Mouse (Mus musculus) cerebellum, postnatal 14 days (tissue): ENCODE data around the gene Traf5.

Experiments
- DNase-seq, 2 experiments: peaks; one replicate each; pipeline ENCODE4 v3.0.0; 2021; ENCODE audit warnings: mixed read lengths in 2 of 2

Traf5 gene

DNA sequence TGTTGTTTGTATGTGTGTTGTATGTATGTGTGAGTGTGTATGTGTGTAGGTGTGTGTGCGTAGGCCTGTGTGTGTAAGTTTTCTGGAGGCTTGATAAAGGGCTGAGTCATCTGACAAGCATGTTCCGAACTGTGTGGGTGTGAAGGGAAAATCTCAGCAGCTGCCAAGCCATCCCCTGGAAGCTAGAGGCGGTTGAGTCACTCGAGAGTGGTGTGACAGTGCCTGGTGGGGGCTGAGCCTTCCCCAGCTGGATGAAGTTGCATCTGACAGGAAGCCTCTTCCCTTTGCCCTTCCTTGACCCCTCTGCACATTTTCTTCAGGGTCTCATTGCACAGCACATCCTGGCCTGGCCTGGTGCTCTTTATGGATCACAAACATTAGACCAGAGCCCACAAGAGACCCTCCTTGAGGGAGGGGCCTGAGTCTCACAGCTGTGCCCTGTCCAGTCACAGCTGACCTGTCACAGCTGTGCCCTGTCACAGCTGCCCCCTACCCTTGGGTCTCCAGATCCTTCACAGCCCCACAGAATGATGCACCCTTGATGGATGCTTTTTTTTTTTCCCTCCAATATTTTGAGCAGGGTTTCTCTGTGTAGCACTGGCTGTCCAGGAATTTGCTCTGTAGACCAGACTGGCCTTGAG, 30.6 kb downstream of the Traf5 start:
- DNase-seq = no peak

DNA sequence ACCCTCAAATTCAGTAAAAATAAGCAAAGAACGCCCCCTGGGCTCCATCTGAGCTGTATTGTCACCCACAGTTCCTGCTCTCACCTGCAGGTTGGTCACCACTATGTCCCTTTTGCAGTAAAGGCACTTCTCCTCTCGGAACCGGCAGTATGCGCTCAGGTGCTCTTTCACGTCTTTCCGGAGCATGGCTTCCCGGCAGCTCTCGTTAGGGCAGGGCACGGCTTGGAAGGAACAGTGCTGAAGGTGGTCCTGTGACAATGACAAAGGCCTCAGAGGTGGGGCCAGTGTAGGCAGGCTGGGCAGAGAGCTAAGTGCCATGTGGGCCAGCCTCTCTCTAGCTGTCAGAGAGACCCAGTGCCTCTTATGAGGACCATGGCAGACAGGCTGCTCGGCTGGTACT, 33.4 kb downstream of the Traf5 start:
- no peak for DNase-seq

DNA sequence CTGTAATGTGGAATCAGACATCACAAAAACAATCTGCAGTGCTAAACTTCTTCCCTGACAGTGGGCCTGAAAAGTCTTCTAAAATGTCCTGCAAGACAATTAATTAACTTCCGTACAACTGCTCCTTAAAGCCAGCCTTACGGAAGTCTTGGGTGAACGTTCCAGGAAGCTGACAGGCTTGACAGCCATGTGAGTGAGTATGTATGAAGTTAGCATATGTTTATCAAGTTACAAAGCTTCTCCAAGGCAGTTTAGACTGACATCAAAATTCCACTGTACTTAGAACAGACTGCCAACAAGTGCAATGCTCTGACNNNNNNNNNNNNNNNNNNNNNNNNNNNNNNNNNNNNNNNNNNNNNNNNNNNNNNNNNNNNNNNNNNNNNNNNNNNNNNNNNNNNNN, 38.6 kb downstream of the Traf5 start:
- no peak for DNase-seq

DNA sequence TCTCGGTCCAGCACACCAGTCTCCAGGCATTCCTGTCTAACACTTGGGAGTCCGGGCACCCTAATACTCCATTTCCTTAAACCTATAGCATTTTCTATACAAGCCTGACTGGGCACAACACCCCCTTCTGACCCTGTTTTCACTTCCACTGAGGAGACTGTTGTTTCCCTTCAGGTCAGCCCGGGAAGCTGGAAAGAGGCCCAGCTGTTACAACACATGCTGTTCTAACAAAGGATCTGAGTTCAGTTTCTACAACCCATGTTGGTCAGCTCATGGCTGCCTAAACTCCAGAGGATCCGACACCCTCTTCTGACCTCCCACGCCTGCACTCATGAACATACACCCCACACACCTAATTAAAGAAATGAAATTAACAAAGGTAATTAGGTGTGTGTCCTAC, 39.4 kb downstream of the Traf5 start:
- DNase-seq = no peak

DNA sequence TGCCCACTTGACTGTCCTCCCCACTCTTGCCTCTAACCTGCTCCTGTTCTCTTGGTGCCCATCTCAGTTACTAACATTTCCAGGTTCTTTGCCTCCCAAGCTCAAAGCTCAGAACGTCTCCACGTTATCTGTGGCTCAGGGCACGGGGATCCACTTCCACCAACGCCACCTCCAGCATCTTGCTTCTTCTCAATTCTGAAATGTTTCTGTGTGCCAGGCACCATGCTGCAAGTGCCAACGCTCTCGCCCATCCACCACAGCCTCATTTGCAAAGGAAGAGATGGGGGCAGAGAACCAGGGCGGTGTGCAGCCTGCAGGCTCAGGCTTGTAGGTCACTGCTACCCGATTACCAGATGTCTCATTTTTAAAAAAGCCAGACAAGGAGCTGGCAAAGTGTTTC, 39.9 kb downstream of the Traf5 start:
- no peak for DNase-seq

DNA sequence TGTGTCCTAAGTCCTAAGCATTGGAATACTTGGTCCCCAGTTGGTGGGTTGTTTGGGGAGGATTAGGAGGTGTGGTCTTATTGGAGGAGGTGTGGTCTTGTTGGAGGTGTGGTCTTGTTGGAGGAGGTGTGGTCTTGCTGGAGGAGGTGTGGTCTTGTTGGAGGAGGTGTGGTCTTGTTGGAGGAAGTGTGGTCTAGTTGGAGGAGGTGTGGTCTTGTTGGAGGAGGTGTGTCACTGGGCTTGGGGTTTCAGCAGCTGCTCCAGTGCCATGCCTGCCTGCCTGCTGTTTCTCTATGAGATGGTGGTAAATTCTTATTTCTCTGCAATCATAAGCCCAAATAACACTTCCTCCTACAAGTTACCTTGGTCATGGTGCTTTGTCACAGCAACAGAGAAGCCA, 93.3 kb downstream of the Traf5 start:
- DNase-seq = no peak

DNA sequence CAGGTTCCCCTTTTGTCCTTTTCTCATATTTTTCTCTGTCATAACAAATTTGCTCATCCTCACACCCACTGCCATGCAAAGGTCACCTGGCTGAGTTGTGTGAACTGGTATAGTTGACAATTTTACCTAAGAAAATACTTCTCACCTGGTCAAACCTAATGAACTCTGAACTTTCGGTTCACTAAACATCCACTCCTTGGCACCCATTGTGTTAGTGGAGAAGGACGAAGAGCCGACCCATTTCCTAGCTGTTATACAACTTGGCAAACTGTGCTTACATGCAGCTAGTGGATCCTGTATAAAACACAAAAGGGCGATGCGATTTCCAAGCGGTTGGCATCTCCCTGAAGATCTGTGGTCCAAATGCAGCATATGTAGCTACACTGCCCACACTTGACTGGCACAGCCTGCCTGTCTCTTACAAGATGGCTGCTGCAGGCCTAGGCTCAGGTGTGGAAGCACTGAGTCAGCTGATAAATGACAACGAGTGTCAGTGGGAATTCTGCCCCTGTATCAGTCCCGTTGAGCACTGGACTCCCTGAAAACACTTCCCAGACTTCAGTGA, 95.7 kb downstream of the Traf5 start:
- no peak for DNase-seq

DNA sequence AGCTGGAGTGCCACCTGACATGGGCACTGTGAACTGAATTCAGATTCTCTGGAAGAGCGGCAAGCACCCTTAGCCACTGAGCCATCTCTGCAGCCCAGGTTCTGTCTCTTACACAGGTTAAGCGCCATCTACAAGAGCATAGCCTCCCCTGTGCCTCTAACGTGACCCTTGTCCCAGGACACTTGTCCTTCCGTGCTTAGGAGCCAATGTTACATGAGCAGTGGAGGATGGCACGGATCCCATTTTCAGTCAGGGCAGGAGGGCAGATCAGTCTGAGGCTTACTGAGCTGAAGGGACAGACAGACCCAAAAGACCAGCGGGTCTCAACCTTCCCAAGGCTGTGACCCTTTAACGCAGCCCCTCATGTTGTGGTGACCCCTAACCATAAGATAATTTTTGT, 96.4 kb downstream of the Traf5 start:
- no peak for DNase-seq

DNA sequence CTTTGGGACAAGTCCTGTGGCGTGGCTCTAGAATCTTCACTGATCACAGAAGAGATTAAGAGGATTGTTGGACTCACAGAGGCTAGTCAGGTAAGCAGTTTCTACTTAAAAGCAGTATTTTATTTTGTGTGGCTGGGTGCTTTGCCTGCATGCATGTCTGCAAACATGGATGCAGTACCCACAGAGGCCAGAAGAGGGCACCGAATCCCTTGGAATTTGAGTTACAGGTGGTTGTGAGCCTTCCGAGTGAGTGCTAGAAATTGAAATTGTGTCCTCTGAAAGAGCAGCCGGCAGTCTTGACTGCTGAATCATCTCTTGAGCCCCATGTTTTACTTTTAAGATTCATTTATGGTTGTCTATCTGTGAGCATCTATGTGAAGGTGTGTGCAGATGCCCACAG, 96.9 kb downstream of the Traf5 start:
- DNase-seq = peak; percentile 59 to 89

DNA sequence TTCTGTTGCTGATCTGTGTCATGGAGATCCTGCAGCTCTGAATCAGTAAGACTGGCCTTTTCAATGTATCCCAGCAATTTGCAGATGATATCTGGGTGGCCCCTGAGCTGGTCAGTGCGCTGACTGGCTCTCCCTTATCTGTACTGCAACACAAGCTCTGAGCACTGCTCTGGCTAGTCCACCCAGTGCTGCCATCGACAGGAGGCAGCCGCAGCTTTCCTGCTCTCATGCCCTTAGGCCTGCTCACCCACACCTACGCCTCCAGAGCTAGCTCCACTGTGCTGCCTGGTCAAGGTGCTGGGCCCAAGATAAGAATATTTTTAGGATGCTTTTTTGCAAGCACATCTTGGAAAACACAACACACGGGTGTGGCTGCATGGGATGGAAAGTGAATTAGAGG, 97.9 kb downstream of the Traf5 start:
- DNase-seq = no peak

DNA sequence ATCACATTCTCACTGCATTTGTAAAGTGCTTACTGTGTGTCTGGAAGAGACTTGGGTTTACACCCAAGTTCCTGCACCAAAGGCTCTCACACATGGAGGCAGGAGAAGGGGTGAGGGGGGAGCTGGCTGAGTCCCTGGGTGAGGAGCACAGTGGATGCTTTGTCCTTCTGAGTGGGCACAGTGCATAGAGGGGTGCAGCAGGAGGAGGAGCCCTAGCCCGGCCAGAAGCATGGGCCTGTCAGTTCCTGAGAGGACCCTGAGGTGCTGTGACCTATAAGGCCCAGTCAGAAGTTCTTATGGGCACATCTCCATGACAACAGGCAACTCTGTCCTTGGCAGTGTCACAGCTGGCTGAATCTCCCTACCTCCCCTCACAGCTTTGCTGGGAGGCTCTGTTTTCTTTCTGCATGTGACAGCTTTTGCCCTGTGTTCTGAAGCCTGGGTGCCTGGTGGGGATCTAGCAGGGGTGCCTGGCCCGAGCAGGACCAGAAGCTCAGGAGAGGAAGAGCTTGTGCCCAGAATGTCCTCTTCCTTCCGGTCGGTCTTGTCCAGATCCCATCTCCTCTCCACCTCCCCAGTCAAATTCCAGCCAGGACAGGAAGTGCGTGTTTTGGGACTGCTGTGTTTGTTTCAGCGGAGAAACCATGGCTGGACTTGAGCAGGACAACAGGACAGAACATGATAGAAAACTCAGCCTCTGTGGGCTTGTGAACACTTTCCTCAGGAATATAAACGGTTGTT, 100.1 kb downstream of the Traf5 start:
- no peak for DNase-seq

DNA sequence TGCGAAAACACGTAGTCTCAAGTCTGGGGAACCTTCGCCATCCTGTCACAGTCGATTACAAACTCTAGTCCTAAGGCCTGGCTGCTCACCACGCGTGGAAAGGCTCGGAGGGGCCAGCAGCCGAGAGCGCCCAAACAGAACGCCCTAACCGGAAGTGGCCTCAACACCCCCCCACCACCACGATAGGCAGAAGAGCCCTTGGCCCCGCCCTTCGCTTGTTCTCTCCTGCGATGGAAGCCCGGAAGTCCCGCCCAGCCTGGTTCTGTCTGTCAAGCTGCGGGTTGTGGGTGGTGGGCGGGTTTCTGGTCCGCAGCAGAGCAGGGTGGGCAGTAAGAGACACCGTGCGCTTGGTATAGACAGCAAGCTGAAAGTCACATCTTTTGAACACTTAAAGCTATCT, 102.4 kb downstream of the Traf5 start:
- peak; percentile 97 for DNase-seq

DNA sequence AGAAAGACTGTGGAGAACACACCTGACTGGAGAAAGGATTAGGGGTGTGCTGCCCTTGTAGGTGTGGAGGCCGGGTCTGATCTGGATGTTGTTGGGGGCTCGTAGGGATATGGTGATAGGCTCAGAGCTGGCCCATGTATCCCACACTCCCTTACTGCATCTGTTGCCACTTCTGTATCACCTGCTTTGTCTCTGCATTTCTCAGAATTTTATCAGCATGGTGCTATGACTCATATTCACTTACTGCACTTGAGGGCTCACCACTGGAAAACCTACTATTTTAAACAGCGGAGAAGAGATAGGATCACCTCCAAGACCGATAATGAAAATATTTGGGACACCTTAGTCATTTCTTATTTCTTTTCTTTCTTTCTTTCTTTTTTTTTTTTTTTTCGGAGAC, 103.3 kb downstream of the Traf5 start:
- no peak for DNase-seq

DNA sequence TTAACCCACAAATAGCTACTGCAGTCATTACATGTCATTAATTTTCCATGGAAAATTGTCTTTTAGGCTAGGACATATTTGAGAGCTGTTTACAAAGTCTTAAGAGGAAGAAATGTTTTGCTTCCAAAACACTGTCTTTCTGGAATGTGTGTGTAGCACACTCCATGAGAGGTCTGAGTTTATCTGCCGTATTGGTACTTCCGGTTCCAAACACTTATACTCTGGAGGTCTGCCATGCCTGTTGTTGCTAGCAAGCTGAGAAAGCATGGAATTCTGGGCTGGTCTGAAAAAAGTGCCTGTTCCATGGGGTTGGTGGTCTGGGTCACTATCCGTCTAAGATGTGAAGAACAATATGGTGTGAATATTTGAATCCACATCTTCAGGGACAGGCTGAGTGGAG, 103.7 kb downstream of the Traf5 start:
- DNase-seq = no peak

DNA sequence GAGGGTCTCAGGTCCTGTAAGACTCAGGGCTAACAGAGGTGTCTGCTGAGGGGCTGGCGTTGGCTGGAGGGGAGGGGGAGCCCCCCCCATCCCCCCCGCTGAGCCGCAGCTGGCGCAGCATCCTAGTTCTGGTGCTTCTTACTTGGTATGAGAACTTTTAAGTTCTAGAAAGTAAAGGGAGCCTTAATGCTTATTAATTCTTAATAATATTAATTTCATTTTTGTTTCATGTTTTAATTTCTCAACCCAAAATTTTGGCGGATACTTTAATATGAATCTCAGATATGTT, 104.9 kb downstream of the Traf5 start:
- DNase-seq = no peak

DNA sequence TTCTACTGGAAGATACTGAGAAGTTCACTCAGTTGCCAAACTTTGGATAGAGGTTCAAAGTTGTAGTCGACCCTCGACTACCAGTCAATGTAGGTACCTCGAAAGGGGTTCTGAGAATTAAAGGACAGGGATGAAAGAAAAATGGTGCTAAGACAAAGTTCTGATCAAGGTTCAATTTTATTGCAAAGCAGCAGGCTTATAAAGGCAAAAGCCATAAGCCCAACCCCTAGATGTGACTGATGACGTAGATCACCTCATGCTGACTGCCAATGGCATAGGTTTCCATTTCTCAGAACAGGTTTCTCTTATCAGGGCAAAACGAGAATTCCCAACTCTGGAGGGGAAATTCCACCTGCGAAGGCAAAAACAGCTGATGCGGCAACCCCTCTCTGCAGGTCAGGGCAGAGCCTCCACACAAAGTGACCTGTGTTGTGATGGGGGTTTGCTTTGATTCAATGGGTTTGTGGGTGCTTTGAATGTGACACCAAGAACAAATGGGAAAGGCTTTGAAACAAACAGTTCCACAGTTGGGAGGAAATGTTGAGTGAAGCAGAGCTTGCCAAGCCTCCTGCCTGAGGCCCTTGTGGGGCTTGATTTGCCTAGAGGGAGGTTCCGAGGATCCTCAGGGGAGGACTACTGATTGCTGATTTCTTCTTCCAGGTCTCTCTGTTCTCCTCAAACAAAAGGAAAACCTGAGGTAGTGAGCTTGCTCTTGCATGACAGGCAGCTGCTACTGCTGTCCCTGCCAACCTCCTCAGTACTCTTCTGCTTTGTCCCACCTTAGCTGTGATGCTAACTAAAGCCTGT, 105.5 kb downstream of the Traf5 start:
- DNase-seq = no peak

DNA sequence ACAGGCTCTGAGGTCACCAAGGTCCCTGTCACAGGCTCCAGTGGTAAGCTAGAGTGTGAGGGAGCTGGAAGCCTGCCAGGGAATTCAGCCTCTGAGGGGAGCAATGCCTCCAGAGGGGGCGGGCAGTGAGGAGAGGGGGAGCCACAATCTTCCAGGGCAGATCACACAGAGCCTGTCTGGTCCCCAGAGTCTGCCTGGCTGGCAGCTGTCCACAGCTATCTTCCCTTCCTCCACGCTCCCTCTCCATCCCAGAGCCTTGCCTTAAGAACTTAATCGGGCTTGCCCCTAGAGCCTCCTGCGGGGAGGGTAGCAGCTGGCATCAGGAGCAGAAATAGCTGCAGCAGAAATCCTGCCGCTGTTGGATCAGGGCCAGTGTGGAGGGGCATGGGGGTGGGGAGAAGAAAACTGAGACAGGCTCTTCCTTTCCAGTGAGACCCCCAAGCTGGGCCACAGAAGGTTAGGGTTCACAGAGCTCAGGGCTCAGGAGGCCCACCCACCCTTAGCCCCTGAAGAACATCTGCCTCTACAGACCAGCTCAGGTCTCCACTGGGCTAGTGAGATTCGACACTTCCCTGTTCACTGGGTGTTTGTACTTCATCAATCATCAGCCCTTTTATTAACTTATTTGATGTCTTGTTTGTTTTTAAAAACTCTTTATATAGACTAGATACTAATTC, 110.8 kb downstream of the Traf5 start:
- peak in 1 of 2 experiments; percentile 50 for DNase-seq

DNA sequence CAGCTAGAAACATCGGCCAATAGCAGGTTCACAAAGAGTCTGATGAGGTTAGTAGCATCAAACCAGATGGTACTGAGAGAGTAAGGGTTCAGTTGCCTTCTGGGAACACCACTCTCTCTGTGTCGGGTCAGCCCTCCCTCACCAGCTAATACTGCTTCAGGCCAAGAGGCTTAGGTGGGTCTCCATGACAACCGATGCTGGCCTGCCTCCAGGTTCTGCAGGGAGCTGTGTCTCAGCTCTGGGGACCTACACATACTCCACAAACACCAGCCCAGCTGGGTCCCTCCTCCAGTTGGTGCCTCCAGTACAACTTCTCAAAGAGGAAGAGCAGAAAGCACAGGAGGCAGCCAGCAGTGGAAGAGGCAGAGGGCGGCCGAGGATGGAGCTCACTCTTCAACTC, 115.2 kb downstream of the Traf5 start, which contains the start of gene Rd3:
TSS of gene Rd3 (plus strand) at position 184 of the 400 bp plus-strand sequence.
- peak; percentile 55 to 83 for DNase-seq

DNA sequence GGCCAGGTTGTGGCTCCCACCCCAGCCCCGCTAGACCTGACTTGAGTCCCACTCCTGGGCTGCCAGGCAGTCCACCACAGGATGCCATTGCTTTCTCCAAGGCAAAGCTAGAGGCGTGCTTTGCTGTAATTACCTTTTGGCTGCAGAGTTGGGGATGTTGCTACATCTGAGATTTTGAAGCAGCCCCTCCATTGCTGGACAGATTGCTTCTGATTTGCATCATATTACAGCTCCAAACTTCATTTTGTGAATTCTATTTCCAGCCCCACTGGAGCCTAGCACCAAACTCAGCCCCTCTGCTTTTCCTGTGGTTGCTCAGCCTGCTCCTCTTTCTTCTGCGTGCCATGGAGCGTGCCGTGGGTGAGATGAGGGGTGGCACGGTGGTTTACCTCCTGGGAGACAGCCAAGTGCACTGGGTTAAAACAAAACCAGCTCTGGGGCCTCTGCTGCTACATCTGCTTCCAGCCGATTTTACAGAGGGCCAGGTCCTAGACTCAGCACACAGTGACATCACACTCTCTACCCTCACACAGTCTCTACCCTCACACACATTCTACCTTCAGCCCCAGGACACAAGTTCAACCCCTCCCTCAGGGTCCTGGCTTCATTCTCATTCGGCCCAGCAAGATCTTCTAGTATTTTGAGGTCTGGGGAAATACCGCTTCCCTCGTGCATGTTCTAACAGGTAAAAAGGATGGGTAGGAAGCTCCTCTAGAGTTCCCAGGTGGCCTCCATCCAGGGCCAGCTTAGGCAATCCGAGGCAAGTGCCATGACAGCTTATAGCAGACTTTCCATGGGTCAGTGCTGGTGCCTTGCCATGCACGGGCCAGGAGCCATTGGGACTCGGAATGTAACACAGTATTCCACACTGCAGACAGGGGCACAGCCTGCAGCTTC, 117.6 kb downstream of the Traf5 start:
- no peak for DNase-seq

DNA sequence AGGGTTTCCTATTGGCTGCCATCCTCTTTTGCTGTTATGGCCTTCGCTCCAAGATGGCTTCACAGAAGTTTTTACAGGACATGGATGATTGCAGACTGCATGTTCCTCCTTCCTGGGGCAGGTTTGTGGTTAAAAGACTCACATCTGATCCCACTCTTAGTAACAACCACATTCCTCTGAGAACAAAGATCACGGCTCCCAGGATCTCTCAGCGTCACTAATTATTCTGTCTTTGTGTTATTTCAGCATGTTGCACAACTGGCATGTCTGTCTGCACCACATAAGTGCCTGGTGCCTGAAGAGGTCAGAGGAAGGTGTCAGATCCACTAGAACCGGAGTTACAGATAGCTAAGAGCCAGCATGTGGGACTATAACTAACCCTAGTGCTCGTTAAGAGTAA, 122.4 kb downstream of the Traf5 start:
- no peak for DNase-seq

DNA sequence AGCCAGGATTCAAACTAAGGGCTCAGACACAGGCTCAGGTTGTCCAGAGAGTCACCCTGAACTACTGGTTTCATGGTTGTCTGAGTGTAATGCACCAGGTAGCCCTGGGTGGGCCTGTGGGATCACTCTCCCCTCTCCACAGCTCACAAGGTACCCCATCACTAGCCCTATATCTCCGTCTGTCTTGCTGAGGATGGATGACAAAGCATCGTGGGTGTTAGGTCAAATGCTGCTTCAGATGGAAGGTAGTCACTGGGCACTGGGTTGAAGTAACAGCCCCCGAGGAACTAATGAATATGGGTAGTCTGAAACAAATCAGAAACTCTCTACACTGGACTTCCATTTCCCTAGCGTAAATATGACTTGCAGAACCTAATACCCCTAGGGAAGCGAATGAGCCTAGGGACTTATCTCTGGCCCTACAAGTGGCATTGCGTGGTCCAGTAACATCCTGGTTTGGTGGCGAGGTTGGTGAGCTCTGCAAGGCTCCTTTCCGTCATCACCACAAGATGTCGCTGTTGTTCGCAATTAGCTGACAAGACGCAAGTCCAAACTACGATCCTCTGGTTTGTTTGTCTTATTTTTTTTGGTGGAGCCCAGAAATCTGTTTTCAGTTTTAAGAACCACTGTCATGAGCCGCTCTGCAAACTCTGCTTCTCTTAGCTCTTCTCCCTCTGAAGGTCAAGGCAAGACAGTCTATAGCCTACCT, 127.4 kb downstream of the Traf5 start:
- DNase-seq = peak; percentile 85 to 89
